ENCODE assay signal across 9 mouse cellular contexts in genomic region chrX:103694381-103694780, GRCm38 (mm10).
A peak's percentile ranks its signal among the peaks of the same experiment; 100 is the strongest.
DNase-seq lines count a peak whose midpoint lies in the region; ATAC-seq lines count a peak whose summit lies in the region.
"Had no signal": no experiment of that assay in that cellular context is flagged by ENCODE, and none has a peak within 500 bp of the region (broad histone marks: within the 10 kb centered on the region; RNA-seq: fewer than 3 reads in every experiment).

No protein-coding gene starts in this region.

- no peak overlapping the region for H3K9ac ChIP-seq in liver, embryonic 11.5 days (ENCODE audit: low read depth, low read length)
- H3K9ac ChIP-seq in forebrain, embryonic 13.5 days, result no peak overlapping the region
- no peak overlapping the region for H3K9ac ChIP-seq in limb, embryonic 11.5 days (ENCODE audit: low read length)
- no peak overlapping the region for H3K9ac ChIP-seq in neural tube, embryonic 14.5 days (replicated peaks; ENCODE audit: low read depth, low read length)

- H3K4me2 ChIP-seq in liver, embryonic 11.5 days, result peak overlapping the region; percentile 73
- H3K4me2 ChIP-seq in forebrain, embryonic 13.5 days, result peak overlapping the region; percentile 69
- H3K4me2 ChIP-seq in limb, embryonic 11.5 days (ENCODE audit: low read depth, severe bottlenecking), result peak overlapping the region; percentile 70
- peak overlapping the region; percentile 70 for H3K4me2 ChIP-seq in neural tube, embryonic 14.5 days (ENCODE audit: low read depth, low read length)

- no peak for DNase-seq in liver, embryonic 11.5 days (ENCODE audit: low spot score)
- DNase-seq in liver, result no peak
- no peak for DNase-seq in limb, embryonic 11.5 days (ENCODE audit: low spot score)
- DNase-seq in layer of hippocampus, adult 11-12 months (ENCODE audit: low spot score), result no peak
- DNase-seq in MN1 (ENCODE audit: low spot score), result no peak
- no peak for DNase-seq in adrenal gland, adult 8-10 months
- DNase-seq: gastrocnemius, postnatal 14 days had no signal

- no peaks in the 10 kb centered on the region for H3K4me1 ChIP-seq in liver, embryonic 11.5 days (replicated peaks; ENCODE audit: control insufficient read depth, insufficient read depth, low read length)
- peaks cover 14% of the 10 kb centered on the region; the same call in 1 of the 2 replicates for H3K4me1 ChIP-seq in forebrain, embryonic 13.5 days
- no peaks in the 10 kb centered on the region for H3K4me1 ChIP-seq in limb, embryonic 11.5 days (ENCODE audit: control insufficient read depth, insufficient read depth, low read length)
- no peaks in the 10 kb centered on the region for H3K4me1 ChIP-seq in neural tube, embryonic 14.5 days (ENCODE audit: control insufficient read depth, insufficient read depth, low read length)

- peaks cover 79% of the 10 kb centered on the region for H3K27me3 ChIP-seq in liver, embryonic 11.5 days (replicated peaks; ENCODE audit: control insufficient read depth, insufficient read depth, low read length)
- H3K27me3 ChIP-seq in forebrain, embryonic 13.5 days, result peaks cover 81% of the 10 kb centered on the region
- H3K27me3 ChIP-seq in limb, embryonic 11.5 days (ENCODE audit: control insufficient read depth, insufficient read depth, low read length), result peaks cover 40% of the 10 kb centered on the region
- H3K27me3 ChIP-seq in neural tube, embryonic 14.5 days (ENCODE audit: control insufficient read depth, insufficient read depth, low read length), result peaks cover 9% of the 10 kb centered on the region

- no peaks in the 10 kb centered on the region for H3K9me3 ChIP-seq in liver, embryonic 11.5 days (ENCODE audit: control insufficient read depth, low read length)
- 0 out of 2 replicates have a peak, but pooled peaks cover 6% of the 10 kb centered on the region for H3K9me3 ChIP-seq in forebrain, embryonic 13.5 days (replicated peaks)
- H3K9me3 ChIP-seq in limb, embryonic 11.5 days (ENCODE audit: control insufficient read depth, low read length), result no peaks in the 10 kb centered on the region
- no peaks in the 10 kb centered on the region for H3K9me3 ChIP-seq in neural tube, embryonic 14.5 days (ENCODE audit: control insufficient read depth, low read length)

- no peak overlapping the region for H3K27ac ChIP-seq in liver, embryonic 11.5 days (ENCODE audit: low read depth, low read length)
- no peak overlapping the region for H3K27ac ChIP-seq in forebrain, embryonic 13.5 days
- no peak overlapping the region for H3K27ac ChIP-seq in limb, embryonic 11.5 days (replicated peaks; ENCODE audit: low read depth, low read length)
- no peak overlapping the region for H3K27ac ChIP-seq in neural tube, embryonic 14.5 days (ENCODE audit: low read depth, low read length)

- WGBS in liver, embryonic 11.5 days, result 35% methylated on average over 10 of the region's 10 CpGs
- 30% methylated on average over 10 of the region's 10 CpGs for WGBS in forebrain, embryonic 13.5 days
- WGBS in limb, embryonic 11.5 days, result 21% methylated on average over 10 of the region's 10 CpGs
- WGBS in neural tube, embryonic 14.5 days, result 26% methylated on average over 10 of the region's 10 CpGs

- no peak for ATAC-seq in liver, embryonic 11.5 days (replicated peaks; ENCODE audit: low FRiP score)
- ATAC-seq in forebrain, embryonic 13.5 days, result no peak
- ATAC-seq in limb, embryonic 11.5 days (ENCODE audit: insufficient number of reproducible peaks, low FRiP score, low TSS enrichment, low read depth), result no peak
- ATAC-seq in neural tube, embryonic 14.5 days (ENCODE audit: low read depth), result no peak

- H3K36me3 ChIP-seq in liver, embryonic 11.5 days (ENCODE audit: control insufficient read depth, insufficient read depth, low read length), result no peaks in the 10 kb centered on the region
- H3K36me3 ChIP-seq in forebrain, embryonic 13.5 days (ENCODE audit: poor library complexity, severe bottlenecking), result no peaks in the 10 kb centered on the region
- no peaks in the 10 kb centered on the region for H3K36me3 ChIP-seq in limb, embryonic 11.5 days (ENCODE audit: control insufficient read depth, insufficient read depth, low read length)
- no peaks in the 10 kb centered on the region for H3K36me3 ChIP-seq in neural tube, embryonic 14.5 days (ENCODE audit: control insufficient read depth, insufficient read depth, low read length)

- no peak overlapping the region; the same call in 1 of the 2 replicates for H3K4me3 ChIP-seq in liver, embryonic 11.5 days (ENCODE audit: low read depth, low read length)
- H3K4me3 ChIP-seq in forebrain, embryonic 13.5 days, result no peak overlapping the region; the same call in 1 of the 2 replicates
- no peak overlapping the region for H3K4me3 ChIP-seq in limb, embryonic 11.5 days (ENCODE audit: low read depth, low read length)
- no peak overlapping the region; the same call in 1 of the 2 replicates for H3K4me3 ChIP-seq in neural tube, embryonic 14.5 days (ENCODE audit: low read depth, low read length)
